Mouse (Mus musculus) liver, postnatal 0 days (tissue): ENCODE results near the gene Clpb. TPM values are rescaled to one million over a fixed set of nuclear protein-coding genes. Genes with fewer than 3 reads are reported as not detected.

Experiments used
- ATAC-seq: fragments of 200-750 bp; cut with Nextera tagmentation; 2 replicates; pipeline ENCODE4 v1.8.0; 2017; ENCODE audit warnings: mild to moderate bottlenecking, moderate library complexity
- DNase-seq: peaks from one replicate; pipeline ENCODE4 v3.0.0-alpha.2; 2016
- H3K27ac ChIP-seq: fragments of 300-500 bp; sonication (generic); 2 replicates; pipeline ENCODE4 v1.5.1; 2014; ENCODE audit warnings: antibody characterized with exemption, moderate library complexity, mild to moderate bottlenecking, low read depth
- H3K27me3 ChIP-seq: fragments of 300-500 bp; sonication (generic); 2 replicates; pipeline ENCODE4 v1.6.1; 2014; ENCODE audit warnings: low read length, control low read depth, mixed read lengths; ENCODE audit not compliant: insufficient read depth
- H3K36me3 ChIP-seq: fragments of 300-500 bp; sonication (generic); replicated peaks from 2 replicates; pipeline ENCODE4 v1.6.1; 2014; ENCODE audit warnings: mild to moderate bottlenecking, control low read depth, low read length, moderate library complexity, mixed read lengths; ENCODE audit not compliant: insufficient read depth
- H3K4me1 ChIP-seq: fragments of 300-500 bp; sonication (generic); 2 replicates; pipeline ENCODE4 v1.6.1; 2014; ENCODE audit warnings: antibody characterized with exemption, mild to moderate bottlenecking, control low read depth; ENCODE audit not compliant: insufficient read depth
- H3K4me2 ChIP-seq: fragments of 300-500 bp; sonication (generic); 2 replicates; pipeline ENCODE4 v1.6.1; 2014; ENCODE audit warnings: low read depth, mild to moderate bottlenecking, low read length, moderate library complexity, mixed read lengths
- H3K4me3 ChIP-seq: fragments of 300-500 bp; sonication (generic); 2 replicates; pipeline ENCODE4 v1.5.1; 2014; ENCODE audit warnings: low read depth, low read length
- H3K9ac ChIP-seq: fragments of 300-500 bp; sonication (generic); replicated peaks from 2 replicates; pipeline ENCODE4 v1.6.1; 2014; ENCODE audit warnings: mild to moderate bottlenecking, moderate library complexity
- H3K9me3 ChIP-seq: fragments of 300-500 bp; sonication (generic); 2 replicates; pipeline ENCODE4 v1.6.1; 2016; ENCODE audit warnings: mild to moderate bottlenecking, control low read depth, low read length, mixed read lengths
- CTCF ChIP-seq: sonication (generic); IDR thresholded peaks from 2 replicates; pipeline ENCODE4 v1.5.1; 2016; ENCODE audit warnings: antibody characterized with exemption, low read depth
- EP300 ChIP-seq: IDR thresholded peaks from 2 replicates; pipeline ENCODE4 v1.6.1; 2016; ENCODE audit warnings: antibody characterized with exemption, low read depth, mild to moderate bottlenecking
- WGBS: fragments of 180-500 bp; shearing (Covaris S2); extraction: QIAGEN DNeasy Blood & Tissue Kit; methylation state at CpG from one replicate; pipeline ENCODE4 v1.1.7; 2014; ENCODE audit not compliant: insufficient replicate concordance; 5-methylcytosine and 5-hydroxymethylcytosine counted together
- polyA plus RNA-seq: library from polyadenylated mRNA; unstranded; fragments of >200 nt; fragmentation: Nextera tagmentation; extraction: Ambion mirVana; gene quantifications from 2 replicates; pipeline ENCODE4 v1.2.1, GENCODE M21; 2015

Gene Clpb
- polyA plus RNA-seq, 1 experiment from 2014 or later = 16.3 TPM

DNA sequence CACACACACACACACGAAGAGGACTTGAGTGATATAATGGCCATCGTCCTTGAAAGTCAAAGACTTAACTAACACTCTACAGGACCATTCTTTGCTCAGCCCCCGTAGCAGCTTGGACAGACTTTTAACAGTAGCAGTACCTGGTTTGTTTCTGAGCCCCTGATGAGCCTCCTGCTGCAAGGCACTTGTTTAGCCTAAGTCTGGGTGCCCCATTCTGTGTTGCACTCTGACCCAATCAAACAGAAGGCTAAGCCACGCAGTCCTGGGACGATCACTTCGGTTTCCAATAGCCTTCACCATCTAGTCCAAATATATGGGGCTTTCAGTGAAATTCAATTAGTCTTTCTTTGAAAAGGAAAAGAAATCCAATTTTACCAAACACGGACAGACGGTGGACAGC lies 28.4 kb downstream of the Clpb start:
- Histone ChIP-seq H3K9me3 (no peaks in the 10 kb centered on the region), H3K4me1 (0 out of 2 replicates have a peak, but pooled peaks cover 3% of the 10 kb centered on the region), H3K9ac (no peak overlapping the region), H3K27me3 (no peaks in the 10 kb centered on the region), H3K4me3 (no peak overlapping the region), H3K36me3 (no peaks in the 10 kb centered on the region), H3K4me2 (no peak overlapping the region), H3K27ac (peak overlapping the region; percentile 17; the same call in 1 of the 2 replicates)
- WGBS = 73% methylated on average over 8 of the region's 8 CpGs
- peak; percentile 33; the same call in 1 of the 2 replicates for ATAC-seq
- DNase-seq = no peak
- TF ChIP-seq CTCF (no peak), EP300 (no peak)

DNA sequence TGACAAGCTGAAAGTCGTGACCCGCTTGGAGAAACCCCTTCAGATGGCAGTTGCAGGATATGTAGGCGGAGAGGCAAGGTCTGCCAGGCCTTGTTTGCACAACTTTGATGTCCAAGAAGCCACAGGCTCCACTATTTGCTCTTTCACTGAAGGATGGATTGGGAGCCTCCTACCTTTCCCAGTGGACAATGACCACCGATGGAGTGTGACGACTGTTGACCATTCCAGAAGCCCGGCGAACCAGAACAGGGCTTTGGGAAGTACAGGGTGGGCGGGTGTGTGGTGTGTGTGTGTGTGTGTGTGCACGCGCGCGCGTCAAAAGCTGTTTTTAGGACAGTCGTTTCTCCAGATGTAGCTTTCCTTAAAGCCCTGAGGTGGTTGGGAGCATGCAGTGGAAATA lies 29.0 kb downstream of the Clpb start:
- Histone ChIP-seq H3K4me2 (no peak overlapping the region), H3K9ac (no peak overlapping the region), H3K4me3 (no peak overlapping the region), H3K4me1 (0 out of 2 replicates have a peak, but pooled peaks cover 3% of the 10 kb centered on the region), H3K27ac (peak overlapping the region; percentile 52; the same call in 1 of the 2 replicates), H3K27me3 (no peaks in the 10 kb centered on the region), H3K36me3 (no peaks in the 10 kb centered on the region), H3K9me3 (no peaks in the 10 kb centered on the region)
- DNase-seq (peak; percentile 62), ATAC-seq (peak; percentile 98)
- whole genome bisulfite sequencing = 72% methylated on average over 14 of the region's 14 CpGs
- TF ChIP-seq CTCF (no peak), EP300 (no peak)

DNA sequence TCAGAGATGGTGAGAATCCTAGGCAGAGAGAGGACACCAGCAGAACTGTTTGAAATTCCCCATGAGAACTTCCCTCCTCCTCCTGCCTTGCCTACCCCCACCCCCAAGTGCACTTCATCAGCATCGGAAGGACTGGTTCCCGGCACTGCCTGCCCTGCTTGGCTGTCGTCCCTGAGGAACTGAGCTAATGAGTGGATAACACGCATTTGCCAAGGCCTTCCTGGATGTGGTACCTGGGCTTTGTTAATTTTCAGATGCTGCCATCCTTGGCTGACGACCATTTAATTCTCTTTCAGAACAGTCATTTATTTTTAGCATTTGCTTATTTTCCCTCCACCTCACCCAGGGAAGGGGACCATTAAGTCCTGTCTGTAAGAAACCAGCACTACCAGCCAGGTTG lies 32.0 kb downstream of the Clpb start:
- WGBS = 74% methylated on average over 5 of the region's 5 CpGs
- ATAC-seq = no peak

DNA sequence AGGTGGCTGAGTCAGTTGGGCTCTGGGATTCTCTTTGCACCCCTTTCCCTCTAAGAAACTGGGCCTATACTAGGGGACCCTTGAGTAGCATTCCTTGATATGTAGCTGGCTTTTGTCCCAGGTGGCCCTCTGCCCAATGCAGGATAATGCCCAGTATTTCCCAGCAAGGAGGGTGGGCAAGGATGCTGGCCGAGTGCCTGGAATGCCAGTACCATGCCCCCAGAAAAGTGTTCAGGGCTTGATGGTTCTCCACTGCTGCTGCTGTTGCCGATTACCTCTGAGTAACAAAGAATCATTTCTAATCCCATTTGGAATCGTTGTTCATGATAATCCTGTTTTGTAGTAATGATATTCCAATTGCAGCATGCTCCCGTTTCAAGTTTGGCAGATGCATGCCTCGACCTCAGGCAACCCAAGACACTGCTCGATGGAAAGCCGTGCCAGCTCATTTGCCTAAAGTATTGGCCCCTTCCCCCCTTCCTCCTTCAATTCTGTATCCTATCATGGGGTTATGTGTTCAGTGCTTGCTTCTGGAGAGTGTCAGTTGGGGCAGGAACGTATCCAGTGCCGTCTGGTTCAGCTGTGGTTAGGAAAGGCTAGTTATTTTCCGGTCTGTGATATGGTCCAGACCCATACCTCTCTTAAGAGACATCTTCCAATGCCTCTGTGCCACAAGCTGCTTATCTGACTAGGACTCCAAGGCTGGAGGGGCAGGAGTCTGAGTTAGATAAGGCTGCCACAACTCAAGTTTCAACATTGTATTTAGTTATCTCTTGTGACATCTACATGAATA lies 33.7 kb downstream of the Clpb start:
- Histone ChIP-seq H3K9me3 (no peaks in the 10 kb centered on the region), H3K27me3 (no peaks in the 10 kb centered on the region), H3K27ac (no peak overlapping the region), H3K9ac (no peak overlapping the region), H3K4me1 (no peaks in the 10 kb centered on the region), H3K4me2 (no peak overlapping the region), H3K4me3 (no peak overlapping the region), H3K36me3 (0 out of 2 replicates have a peak, but pooled peaks cover 2% of the 10 kb centered on the region)
- TF ChIP-seq EP300 = peak; percentile 77
- no peak for TF ChIP-seq CTCF
- DNase-seq (no peak), ATAC-seq (peak; percentile 58)
- 59% methylated on average over 10 of the region's 10 CpGs for WGBS

More for the DNA sequence above, 32.0 kb downstream of the Clpb start:
- no peak overlapping the region for H3K9ac ChIP-seq
- H3K27me3 ChIP-seq = no peaks in the 10 kb centered on the region
- 0 out of 2 replicates have a peak, but pooled peaks cover 2% of the 10 kb centered on the region for H3K36me3 ChIP-seq
- H3K9me3 ChIP-seq = no peaks in the 10 kb centered on the region
- TF ChIP-seq EP300 (no peak), CTCF (no peak)
- no peak for DNase-seq
- no peak overlapping the region for H3K27ac ChIP-seq
- H3K4me1 ChIP-seq = 0 out of 2 replicates have a peak, but pooled peaks cover 3% of the 10 kb centered on the region
- H3K4me2 ChIP-seq = no peak overlapping the region
- no peak overlapping the region for H3K4me3 ChIP-seq

DNA sequence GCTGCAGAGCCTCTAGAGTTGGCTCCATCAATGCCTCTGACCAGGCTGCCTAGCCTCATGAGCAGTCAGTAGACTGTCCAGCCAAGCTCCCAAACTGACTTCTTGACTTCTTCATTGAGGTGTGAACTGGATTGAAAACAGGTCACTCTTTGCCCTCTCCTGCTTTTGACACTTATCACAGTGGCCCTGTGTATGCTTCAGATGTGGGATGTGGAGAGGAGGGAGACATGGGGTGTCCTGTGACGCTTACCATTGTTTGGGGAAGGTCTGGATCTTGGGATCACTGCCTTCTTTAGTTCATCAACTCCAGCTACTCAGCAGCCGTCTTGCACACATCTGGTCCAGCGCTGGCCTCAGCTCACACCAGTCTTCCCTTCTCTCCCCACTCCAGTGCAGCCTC lies 36.9 kb downstream of the Clpb start:
- 0 out of 2 replicates have a peak, but pooled peaks cover 2% of the 10 kb centered on the region for H3K36me3 ChIP-seq
- H3K4me1 ChIP-seq = no peaks in the 10 kb centered on the region
- TF ChIP-seq CTCF = no peak
- TF ChIP-seq EP300 = no peak
- no peaks in the 10 kb centered on the region for H3K9me3 ChIP-seq
- ATAC-seq = no peak
- WGBS = 76% methylated on average over 3 of the region's 3 CpGs
- H3K27me3 ChIP-seq = no peaks in the 10 kb centered on the region
- H3K4me3 ChIP-seq = no peak overlapping the region
- no peak overlapping the region for H3K9ac ChIP-seq
- DNase-seq = no peak
- no peak overlapping the region for H3K27ac ChIP-seq
- H3K4me2 ChIP-seq = no peak overlapping the region

DNA sequence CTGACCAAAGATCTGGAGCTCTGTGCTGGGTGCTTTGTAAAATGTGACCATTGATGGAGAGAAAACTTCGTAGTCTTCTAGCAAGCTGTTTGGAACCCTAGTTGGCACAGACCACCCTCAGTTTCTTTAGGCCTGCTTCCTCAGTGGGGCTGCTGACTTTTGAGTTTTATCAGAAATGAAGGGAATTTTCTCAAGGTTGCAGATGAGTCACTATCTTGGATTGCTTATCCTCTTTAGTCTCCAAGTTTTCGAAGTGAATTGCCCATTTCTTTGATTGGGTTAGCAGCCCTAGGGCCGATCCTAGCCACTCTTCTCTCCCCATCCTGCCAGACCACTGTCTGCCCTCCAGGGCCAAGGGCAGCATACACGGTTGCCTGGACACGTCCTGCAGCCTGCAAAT lies 39.3 kb downstream of the Clpb start:
- Histone ChIP-seq H3K4me2 (no peak overlapping the region), H3K4me1 (no peaks in the 10 kb centered on the region), H3K27me3 (no peaks in the 10 kb centered on the region), H3K9ac (no peak overlapping the region), H3K27ac (no peak overlapping the region), H3K9me3 (no peaks in the 10 kb centered on the region), H3K4me3 (no peak overlapping the region), H3K36me3 (0 out of 2 replicates have a peak, but pooled peaks cover 2% of the 10 kb centered on the region)
- DNase-seq = no peak
- TF ChIP-seq EP300 (no peak), CTCF (no peak)
- WGBS = 64% methylated on average over 5 of the region's 5 CpGs
- peak; percentile 40; the same call in 1 of the 2 replicates for ATAC-seq
